Mouse (Mus musculus) kidney, postnatal 10 days (tissue): ENCODE data around the gene Vps52.

ENCODE experiments used
- DNase-seq: peaks from one replicate; pipeline ENCODE4 v3.0.0; 2021; ENCODE audit warnings: mixed read lengths

Gene Vps52

GRCm38 (mm10) chr17:33955555-33956214 lies at the start of gene Vps52, which contains the start of gene Rps18:
TSS of gene Vps52 (plus strand) at chr17:33955812.
TSS of gene Rps18 (minus strand) at chr17:33956001.
- peak; percentile 95 for DNase-seq

- DNase-seq = peak; percentile 72
Observed at GRCm38 (mm10) chr17:33908331-33909076, 47.1 kb upstream of the Vps52 start.

DNA sequence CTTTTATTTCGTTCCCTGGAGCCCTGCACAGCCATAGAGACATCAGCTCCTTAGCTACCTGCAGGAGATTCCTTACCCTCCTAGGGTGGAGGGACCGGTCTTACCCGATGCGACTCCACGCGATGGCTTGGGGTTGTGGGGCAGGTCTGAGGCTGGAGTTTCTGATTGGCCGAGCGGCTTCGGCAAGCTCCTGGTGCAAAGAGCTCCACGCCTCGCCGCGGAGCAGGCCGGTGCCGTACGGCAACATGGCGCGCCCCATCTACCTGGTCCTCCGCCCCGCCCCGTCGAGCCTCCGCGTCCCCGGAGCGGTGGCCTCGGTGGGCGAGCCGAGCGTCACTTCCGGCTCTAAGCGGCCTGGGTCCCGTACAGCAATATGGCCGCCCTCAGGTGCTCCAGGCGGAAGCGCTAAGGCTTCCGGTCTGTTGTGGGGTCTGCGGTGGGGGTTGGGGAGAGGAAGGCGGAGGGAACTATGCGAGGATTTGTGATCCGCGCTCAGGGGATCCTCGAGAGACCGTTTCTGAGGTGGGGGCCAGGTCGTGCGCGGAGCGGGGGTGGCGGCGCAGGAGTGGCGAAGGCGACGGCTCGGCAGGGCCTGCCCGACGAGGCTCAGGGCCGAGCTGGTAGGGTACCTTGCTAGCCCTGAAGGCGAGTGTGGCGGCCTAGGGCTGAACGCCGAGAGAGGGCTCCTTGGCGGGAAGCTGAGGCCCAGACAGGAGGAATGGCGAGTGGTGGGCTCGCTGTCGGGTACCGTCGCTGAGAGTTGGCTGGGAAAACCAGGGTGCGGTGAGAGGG lies 46.3 kb upstream of the Vps52 start, which contains the start of gene Daxx:
Daxx (plus strand) TSS at position 338 of the 792 bp plus-strand sequence.
- DNase-seq = peak; percentile 99

- peak; percentile 66 for DNase-seq
Observed at GRCm38 (mm10) chr17:33909869-33910250, 45.8 kb upstream of the Vps52 start.

- no peak for DNase-seq
Observed at GRCm38 (mm10) chr17:33910346-33911051, 45.1 kb upstream of the Vps52 start.

DNA sequence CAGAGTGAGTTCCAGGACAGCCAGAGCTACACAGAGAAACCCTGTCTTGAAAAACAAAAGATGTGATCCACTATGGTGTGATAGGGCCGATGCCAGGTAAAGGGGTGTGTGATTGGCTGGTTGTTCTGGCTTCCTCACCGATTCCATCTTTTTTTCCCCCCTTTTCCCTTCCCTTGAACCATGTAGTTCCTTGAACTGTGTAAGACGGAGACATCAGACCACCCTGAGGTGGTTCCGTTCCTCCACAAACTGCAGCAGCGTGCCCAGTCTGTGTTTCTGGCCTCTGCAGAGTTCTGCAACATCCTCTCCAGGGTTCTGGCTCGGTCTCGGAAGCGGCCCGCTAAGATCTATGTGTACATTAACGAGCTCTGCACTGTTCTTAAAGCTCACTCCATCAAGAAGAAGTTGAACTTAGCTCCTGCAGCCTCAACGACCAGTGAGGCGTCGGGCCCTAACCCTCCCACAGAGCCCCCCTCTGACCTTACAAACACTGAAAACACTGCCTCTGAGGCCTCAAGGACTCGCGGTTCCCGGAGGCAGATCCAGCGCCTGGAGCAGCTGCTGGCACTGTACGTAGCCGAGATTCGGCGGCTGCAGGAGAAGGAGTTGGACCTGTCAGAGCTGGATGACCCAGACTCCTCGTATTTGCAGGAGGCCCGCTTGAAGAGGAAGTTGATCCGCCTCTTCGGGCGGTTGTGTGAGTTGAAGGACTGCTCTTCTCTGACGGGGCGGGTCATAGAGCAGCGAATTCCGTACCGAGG lies 44.4 kb upstream of the Vps52 start:
- peak; percentile 23 for DNase-seq

GRCm38 (mm10) chr17:33911813-33912414 lies 43.7 kb upstream of the Vps52 start:
- DNase-seq = peak; percentile 25

DNA sequence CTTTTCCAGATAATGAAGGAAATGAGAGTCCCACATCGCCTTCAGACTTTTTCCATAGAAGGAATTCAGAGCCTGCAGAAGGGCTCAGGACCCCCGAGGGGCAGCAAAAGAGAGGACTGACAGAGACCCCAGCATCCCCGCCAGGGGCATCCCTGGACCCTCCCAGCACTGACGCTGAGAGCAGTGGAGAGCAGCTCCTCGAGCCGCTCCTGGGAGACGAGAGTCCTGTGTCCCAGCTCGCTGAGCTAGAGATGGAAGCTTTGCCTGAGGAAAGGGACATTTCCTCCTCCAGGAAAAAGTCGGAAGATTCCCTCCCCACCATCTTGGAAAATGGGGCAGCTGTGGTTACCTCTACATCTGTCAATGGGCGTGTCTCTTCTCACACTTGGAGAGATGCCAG lies 42.3 kb upstream of the Vps52 start:
- no peak for DNase-seq

GRCm38 (mm10) chr17:33913905-33914304 lies 41.7 kb upstream of the Vps52 start:
- DNase-seq = no peak

- DNase-seq = no peak
Observed at GRCm38 (mm10) chr17:33914969-33915391, 40.6 kb upstream of the Vps52 start.

DNA sequence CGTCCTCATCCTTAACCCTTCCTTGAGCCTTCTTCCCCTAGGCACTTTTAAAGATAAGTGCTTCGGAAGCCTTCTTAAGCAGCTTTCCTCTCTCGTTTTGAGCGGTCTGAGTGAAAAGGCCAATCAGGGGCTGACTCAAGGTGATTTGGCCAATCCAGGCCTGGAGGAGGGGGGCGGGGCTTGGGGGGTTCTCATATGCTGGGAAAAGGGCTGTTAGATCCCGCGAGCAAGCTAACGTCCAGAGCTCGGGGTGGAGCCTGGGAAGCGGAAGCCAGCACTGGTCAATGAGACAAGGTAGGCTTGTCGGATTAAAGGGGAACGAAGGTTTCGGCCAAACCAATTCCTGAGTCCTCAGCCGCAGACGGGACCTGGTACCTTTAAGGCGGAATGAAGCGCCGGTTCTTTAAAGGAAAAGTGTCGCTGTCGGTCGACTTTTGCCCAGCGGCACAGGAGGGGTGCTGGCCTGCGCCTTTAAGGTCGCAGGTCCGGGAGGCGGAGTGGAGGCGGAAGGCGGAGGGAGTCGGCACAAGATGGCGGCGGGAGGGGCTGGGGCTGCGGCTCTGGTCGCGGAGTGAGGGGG lies 39.9 kb upstream of the Vps52 start, which contains the start of the genes Tapbp and Zbtb22:
Tapbp (plus strand) TSS at position 229 of the 580 bp plus-strand sequence.
Zbtb22 (plus strand) TSS at position 234 of the 580 bp plus-strand sequence.
- DNase-seq = peak; percentile 98

DNA sequence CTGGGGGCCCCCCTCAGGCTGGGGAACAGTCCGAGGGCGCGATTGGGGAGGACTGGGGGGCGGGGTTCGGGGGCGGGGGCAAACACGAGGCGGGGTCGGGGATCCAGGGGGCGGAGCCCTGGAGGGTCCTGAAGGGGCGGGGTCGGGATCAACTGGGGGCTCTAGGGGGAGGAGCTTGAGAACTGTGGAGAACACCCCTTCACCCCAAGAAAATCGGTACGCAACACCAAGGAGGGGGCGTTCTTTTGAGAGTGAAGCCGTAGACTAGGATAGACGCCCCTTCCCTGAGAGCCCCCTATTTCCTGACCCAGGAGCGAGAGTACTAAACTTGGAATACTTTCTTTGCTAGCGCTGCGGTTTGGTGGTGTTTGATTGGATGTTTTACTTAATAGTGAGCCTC lies 39.3 kb upstream of the Vps52 start:
- DNase-seq = no peak

- DNase-seq = peak; percentile 42
Observed at GRCm38 (mm10) chr17:33916847-33917655, 38.6 kb upstream of the Vps52 start.

- DNase-seq = no peak
Observed at GRCm38 (mm10) chr17:33917656-33918292, 37.8 kb upstream of the Vps52 start.

- peak; percentile 49 for DNase-seq
Observed at GRCm38 (mm10) chr17:33918293-33919203, 37.1 kb upstream of the Vps52 start.

GRCm38 (mm10) chr17:33919351-33920281 lies 36.0 kb upstream of the Vps52 start:
- DNase-seq = peak; percentile 87
